Mouse (Mus musculus): ENCODE results near the gene Tspan5. TPM values are rescaled to one million over a fixed set of nuclear protein-coding genes. Genes with fewer than 3 reads are reported as not detected.

The Tspan5 gene
- polyA plus RNA-seq, 1 experiment from 2014 or later, result 24.7 TPM

DNA sequence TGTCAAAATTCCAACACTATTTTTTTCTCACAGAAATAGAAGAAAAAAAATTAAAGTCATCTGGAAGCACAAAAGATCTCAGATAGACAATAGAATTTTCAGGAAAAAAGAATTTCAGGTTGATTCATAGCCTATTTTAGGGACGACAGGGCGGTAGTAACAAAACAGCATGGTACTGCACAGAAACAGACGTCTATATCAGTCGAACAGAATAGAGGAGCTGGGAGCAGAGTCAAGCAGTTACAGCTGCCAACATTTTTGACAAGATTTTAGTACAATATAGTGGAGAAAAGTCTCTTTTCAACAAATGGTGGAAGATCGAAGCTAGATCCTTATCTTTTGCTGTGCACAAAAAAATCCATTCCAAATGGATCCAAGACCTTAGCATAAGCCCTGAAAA, 144.1 kb downstream of the Tspan5 start:
- H3K27me3 ChIP-seq (ENCODE audit: control insufficient read depth, insufficient read depth, low read depth, low read length), result no peaks in the 10 kb centered on the region
- no peak for ATAC-seq (ENCODE audit: low read depth)
- no peak overlapping the region for H3K4me2 ChIP-seq (ENCODE audit: low read depth, low read length)
- H3K36me3 ChIP-seq (ENCODE audit: control insufficient read depth, insufficient read depth, low read length), result no peaks in the 10 kb centered on the region
- H3K27ac ChIP-seq (ENCODE audit: low read length), result no peak overlapping the region
- WGBS, result 86% methylated on average over 5 of the region's 5 CpGs
- H3K4me3 ChIP-seq (ENCODE audit: low read length), result no peak overlapping the region
- H3K9ac ChIP-seq (ENCODE audit: low read length), result no peak overlapping the region
- 0 out of 2 replicates have a peak, but pooled peaks cover 4% of the 10 kb centered on the region for H3K4me1 ChIP-seq (replicated peaks; ENCODE audit: control insufficient read depth, insufficient read depth, low read length)
- H3K9me3 ChIP-seq (ENCODE audit: control insufficient read depth, low read length), result no peaks in the 10 kb centered on the region

DNA sequence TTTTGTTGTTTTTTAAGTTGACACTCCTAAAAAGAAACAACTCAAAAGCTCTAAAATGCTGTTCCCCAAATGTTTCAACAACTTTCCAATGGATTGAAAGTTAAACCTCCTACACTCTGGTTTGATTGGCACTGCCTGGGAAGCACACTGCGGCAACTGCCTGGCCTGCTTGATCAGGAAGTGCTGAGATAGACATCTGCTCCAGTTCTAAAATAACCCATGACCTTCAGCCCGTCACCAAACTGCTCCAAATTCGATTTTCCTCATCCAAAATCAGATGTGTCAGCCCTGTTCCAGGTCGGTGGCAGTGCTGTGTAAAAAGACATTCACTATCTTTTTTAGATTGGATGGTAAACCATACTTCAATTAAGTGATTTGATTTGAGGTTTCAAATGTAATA, 147.2 kb downstream of the Tspan5 start:
- no peaks in the 10 kb centered on the region for H3K27me3 ChIP-seq (ENCODE audit: control insufficient read depth, insufficient read depth, low read depth, low read length)
- no peak overlapping the region for H3K9ac ChIP-seq (ENCODE audit: low read length)
- no peak for ATAC-seq (ENCODE audit: low read depth)
- H3K4me2 ChIP-seq (ENCODE audit: low read depth, low read length), result no peak overlapping the region
- H3K4me3 ChIP-seq (ENCODE audit: low read length), result no peak overlapping the region
- H3K9me3 ChIP-seq (ENCODE audit: control insufficient read depth, low read length), result no peaks in the 10 kb centered on the region
- no peak overlapping the region for H3K27ac ChIP-seq (ENCODE audit: low read length)
- H3K4me1 ChIP-seq (replicated peaks; ENCODE audit: control insufficient read depth, insufficient read depth, low read length), result peaks cover 7% of the 10 kb centered on the region; the same call in 1 of the 2 replicates
- no peaks in the 10 kb centered on the region for H3K36me3 ChIP-seq (ENCODE audit: control insufficient read depth, insufficient read depth, low read length)
- WGBS, result 47% methylated on average over 4 of the region's 4 CpGs

DNA sequence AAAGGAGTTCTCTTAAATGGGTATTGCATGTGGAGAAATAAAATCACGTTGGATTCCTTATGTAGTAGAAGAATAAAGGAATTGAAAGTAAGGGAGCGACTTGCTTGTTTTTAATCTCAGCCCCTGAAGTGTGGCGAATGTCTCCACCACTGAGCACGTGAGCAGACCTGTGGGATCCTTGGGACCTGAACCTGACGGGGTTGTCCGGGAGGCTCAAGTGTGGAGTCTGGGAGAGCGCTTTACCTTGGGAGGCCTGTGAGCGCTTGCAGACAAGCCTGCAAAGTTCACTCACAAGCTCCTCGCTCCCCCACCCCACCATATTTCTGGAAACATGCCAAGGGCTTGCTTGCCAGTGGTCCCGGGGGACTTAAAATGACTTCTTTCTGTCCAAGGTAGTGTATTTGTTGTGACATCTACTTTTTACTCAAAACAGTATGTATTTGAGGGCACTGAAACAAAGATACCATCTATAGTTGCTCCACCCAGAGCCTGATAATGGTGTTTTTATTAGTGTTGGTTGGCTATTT, 147.8 kb downstream of the Tspan5 start:
- Histone ChIP-seq H3K4me2 (ENCODE audit: low read depth, low read length) (no peak overlapping the region), H3K36me3 (ENCODE audit: control insufficient read depth, insufficient read depth, low read length) (no peaks in the 10 kb centered on the region), H3K27ac (ENCODE audit: low read length) (no peak overlapping the region), H3K9ac (ENCODE audit: low read length) (no peak overlapping the region), H3K4me1 (replicated peaks; ENCODE audit: control insufficient read depth, insufficient read depth, low read length) (peaks cover 7% of the 10 kb centered on the region; the same call in 1 of the 2 replicates), H3K4me3 (ENCODE audit: low read length) (no peak overlapping the region), H3K27me3 (ENCODE audit: control insufficient read depth, insufficient read depth, low read depth, low read length) (no peaks in the 10 kb centered on the region), H3K9me3 (ENCODE audit: control insufficient read depth, low read length) (no peaks in the 10 kb centered on the region)
- no peak for ATAC-seq (ENCODE audit: low read depth)
- 50% methylated on average over 10 of the region's 10 CpGs for whole genome bisulfite sequencing

DNA sequence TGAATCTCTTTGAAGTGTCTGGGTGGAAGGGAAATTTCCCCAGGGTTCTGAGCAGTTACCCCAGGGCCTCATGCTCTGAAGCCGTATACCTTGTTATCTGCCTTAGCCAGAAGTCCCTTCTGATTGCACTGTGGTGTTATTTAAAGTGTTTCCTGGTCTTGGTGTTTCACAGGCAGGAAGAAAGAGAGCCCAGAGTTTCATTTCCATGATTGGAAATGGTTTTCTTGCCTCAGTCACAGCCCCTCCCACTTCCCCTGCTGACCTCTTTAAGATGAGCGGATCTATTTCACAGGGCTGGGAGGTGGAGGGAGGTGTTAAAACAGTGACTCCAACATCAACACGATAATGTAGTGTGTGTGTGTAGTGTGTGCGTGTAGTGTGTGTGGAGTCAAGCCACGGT, 151.5 kb downstream of the Tspan5 start:
- no peak overlapping the region for H3K27ac ChIP-seq (ENCODE audit: low read length)
- peaks cover 5% of the 10 kb centered on the region; the same call in 1 of the 2 replicates for H3K4me1 ChIP-seq (replicated peaks; ENCODE audit: control insufficient read depth, insufficient read depth, low read length)
- H3K36me3 ChIP-seq (ENCODE audit: control insufficient read depth, insufficient read depth, low read length), result peaks cover under 1% of the 10 kb centered on the region; the same call in 1 of the 2 replicates
- H3K4me3 ChIP-seq (ENCODE audit: low read length), result no peak overlapping the region
- ATAC-seq (ENCODE audit: low read depth), result peak; percentile 46
- no peaks in the 10 kb centered on the region for H3K9me3 ChIP-seq (ENCODE audit: control insufficient read depth, low read length)
- no peak overlapping the region for H3K4me2 ChIP-seq (ENCODE audit: low read depth, low read length)
- WGBS, result 33% methylated on average over 5 of the region's 5 CpGs
- no peak overlapping the region for H3K9ac ChIP-seq (ENCODE audit: low read length)
- H3K27me3 ChIP-seq (ENCODE audit: control insufficient read depth, insufficient read depth, low read depth, low read length), result no peaks in the 10 kb centered on the region

DNA sequence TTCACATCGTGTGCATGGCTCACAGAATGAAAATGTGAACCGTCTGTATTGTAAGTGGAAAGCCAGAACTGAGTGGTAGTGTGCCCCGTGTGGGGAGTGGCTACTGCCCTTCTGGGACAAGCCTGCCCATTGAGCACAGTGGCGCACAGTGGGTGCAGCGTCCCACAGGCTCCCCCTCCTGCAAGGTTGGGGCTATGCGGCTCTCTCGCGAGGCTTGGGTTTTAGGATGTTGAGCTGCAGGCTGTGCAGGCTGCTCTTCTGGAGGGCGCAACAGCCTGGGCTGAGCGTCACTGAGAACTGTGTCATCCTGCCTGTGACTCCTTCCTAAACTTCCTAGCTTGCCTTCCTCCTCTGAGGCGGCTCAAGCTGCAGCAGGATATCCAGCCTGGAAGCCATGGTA, 155.5 kb downstream of the Tspan5 start:
- no peak overlapping the region for H3K4me3 ChIP-seq (ENCODE audit: low read length)
- WGBS, result 85% methylated on average over 11 of the region's 11 CpGs
- H3K27ac ChIP-seq (ENCODE audit: low read length), result no peak overlapping the region
- H3K36me3 ChIP-seq (ENCODE audit: control insufficient read depth, insufficient read depth, low read length), result peaks cover 3% of the 10 kb centered on the region
- no peaks in the 10 kb centered on the region for H3K9me3 ChIP-seq (ENCODE audit: control insufficient read depth, low read length)
- H3K27me3 ChIP-seq (ENCODE audit: control insufficient read depth, insufficient read depth, low read depth, low read length), result no peaks in the 10 kb centered on the region
- ATAC-seq (ENCODE audit: low read depth), result no peak
- no peak overlapping the region for H3K9ac ChIP-seq (ENCODE audit: low read length)
- peaks cover 3% of the 10 kb centered on the region; the same call in 1 of the 2 replicates for H3K4me1 ChIP-seq (replicated peaks; ENCODE audit: control insufficient read depth, insufficient read depth, low read length)
- H3K4me2 ChIP-seq (ENCODE audit: low read depth, low read length), result no peak overlapping the region

DNA sequence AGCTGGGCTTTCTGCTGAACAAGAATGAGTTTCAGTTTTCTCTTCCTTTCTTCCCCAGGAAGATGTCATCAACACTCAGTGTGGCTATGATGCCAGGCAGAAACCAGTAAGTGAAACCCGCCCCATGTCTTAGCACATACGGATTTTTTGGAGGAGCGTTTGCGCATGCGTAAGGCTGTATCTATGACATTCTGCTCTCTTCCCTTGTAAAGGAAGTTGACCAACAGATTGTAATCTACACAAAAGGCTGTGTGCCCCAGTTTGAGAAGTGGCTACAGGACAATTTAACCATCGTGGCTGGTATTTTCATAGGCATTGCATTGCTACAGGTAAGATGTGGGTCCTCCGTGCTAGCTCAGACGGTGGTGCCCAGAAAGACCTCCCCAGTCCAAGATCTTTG, 156.1 kb downstream of the Tspan5 start:
- H3K9ac ChIP-seq (ENCODE audit: low read length), result no peak overlapping the region
- peaks cover 3% of the 10 kb centered on the region for H3K36me3 ChIP-seq (ENCODE audit: control insufficient read depth, insufficient read depth, low read length)
- H3K4me1 ChIP-seq (replicated peaks; ENCODE audit: control insufficient read depth, insufficient read depth, low read length), result peaks cover 3% of the 10 kb centered on the region; the same call in 1 of the 2 replicates
- no peaks in the 10 kb centered on the region for H3K9me3 ChIP-seq (ENCODE audit: control insufficient read depth, low read length)
- no peak for ATAC-seq (ENCODE audit: low read depth)
- no peak overlapping the region for H3K27ac ChIP-seq (ENCODE audit: low read length)
- no peak overlapping the region for H3K4me3 ChIP-seq (ENCODE audit: low read length)
- no peak overlapping the region for H3K4me2 ChIP-seq (ENCODE audit: low read depth, low read length)
- no peaks in the 10 kb centered on the region for H3K27me3 ChIP-seq (ENCODE audit: control insufficient read depth, insufficient read depth, low read depth, low read length)
- 91% methylated on average over 8 of the region's 8 CpGs for WGBS

DNA sequence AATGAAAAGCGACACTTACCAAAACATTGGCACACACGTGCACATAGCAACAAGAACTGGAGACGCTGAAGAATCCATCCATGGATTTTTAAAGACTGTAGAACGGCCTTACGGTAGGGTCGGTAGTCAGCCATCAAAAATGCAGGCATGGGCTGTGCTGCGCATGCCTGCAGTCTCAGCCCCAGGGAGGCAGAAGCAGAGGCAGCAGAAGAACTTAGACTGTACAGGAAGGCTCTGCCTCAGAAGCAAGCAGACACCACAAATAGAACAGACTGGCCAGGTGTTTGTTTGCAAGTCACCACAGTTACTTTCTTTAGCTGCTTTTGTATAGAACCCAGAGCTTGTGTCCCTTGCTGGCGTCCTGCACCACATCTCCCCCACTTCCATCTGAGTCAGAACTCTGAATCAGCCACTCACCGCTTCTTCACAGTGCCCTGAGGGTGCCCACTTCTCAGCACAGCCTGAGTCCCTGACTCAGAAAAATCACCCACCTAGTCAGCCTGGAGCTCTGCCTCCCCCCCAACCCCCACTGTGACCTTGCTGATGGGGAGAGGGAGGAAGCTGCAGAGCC, 158.7 kb downstream of the Tspan5 start:
- no peaks in the 10 kb centered on the region for H3K27me3 ChIP-seq (ENCODE audit: control insufficient read depth, insufficient read depth, low read depth, low read length)
- H3K27ac ChIP-seq (ENCODE audit: low read length), result no peak overlapping the region
- no peak overlapping the region for H3K9ac ChIP-seq (ENCODE audit: low read length)
- peaks cover 3% of the 10 kb centered on the region for H3K4me1 ChIP-seq (replicated peaks; ENCODE audit: control insufficient read depth, insufficient read depth, low read length)
- H3K4me3 ChIP-seq (ENCODE audit: low read length), result no peak overlapping the region
- no peak overlapping the region for H3K4me2 ChIP-seq (ENCODE audit: low read depth, low read length)
- 83% methylated on average over 9 of the region's 9 CpGs for WGBS
- H3K9me3 ChIP-seq (ENCODE audit: control insufficient read depth, low read length), result no peaks in the 10 kb centered on the region
- peaks cover 3% of the 10 kb centered on the region for H3K36me3 ChIP-seq (ENCODE audit: control insufficient read depth, insufficient read depth, low read length)
- no peak for ATAC-seq (ENCODE audit: low read depth)

DNA sequence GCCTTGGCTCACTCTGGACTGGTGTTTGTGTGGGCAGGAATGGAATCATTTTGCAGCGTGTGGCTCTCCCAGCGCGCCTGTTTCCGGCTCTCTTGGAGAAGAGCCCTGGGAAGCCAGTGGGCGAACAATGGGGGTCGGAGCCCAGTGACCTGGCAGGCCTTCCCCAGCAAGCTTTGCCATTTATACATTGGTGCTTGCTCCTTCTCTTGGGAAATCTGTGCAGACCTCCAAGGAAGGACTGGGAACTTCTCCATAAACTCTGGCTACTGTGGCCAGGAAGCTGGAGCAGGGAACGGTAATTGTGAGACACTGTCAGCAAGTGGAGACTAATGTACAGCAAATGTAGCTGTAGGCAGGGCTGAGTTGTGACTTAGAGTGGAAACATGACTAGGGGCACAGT, 163.7 kb downstream of the Tspan5 start:
- 35% methylated on average over 7 of the region's 7 CpGs for WGBS
- Histone ChIP-seq H3K27me3 (ENCODE audit: control insufficient read depth, insufficient read depth, low read depth, low read length) (no peaks in the 10 kb centered on the region), H3K36me3 (ENCODE audit: control insufficient read depth, insufficient read depth, low read length) (no peaks in the 10 kb centered on the region; the same call in 1 of the 2 replicates), H3K4me2 (ENCODE audit: low read depth, low read length) (no peak overlapping the region), H3K4me3 (ENCODE audit: low read length) (no peak overlapping the region), H3K27ac (ENCODE audit: low read length) (peak overlapping the region; percentile 79), H3K4me1 (replicated peaks; ENCODE audit: control insufficient read depth, insufficient read depth, low read length) (peaks cover 9% of the 10 kb centered on the region), H3K9me3 (ENCODE audit: control insufficient read depth, low read length) (no peaks in the 10 kb centered on the region), H3K9ac (ENCODE audit: low read length) (0 out of 2 replicates have a peak overlapping the region, but pooled peaks have one; percentile 10)
- ATAC-seq (ENCODE audit: low read depth), result peak; percentile 80

DNA sequence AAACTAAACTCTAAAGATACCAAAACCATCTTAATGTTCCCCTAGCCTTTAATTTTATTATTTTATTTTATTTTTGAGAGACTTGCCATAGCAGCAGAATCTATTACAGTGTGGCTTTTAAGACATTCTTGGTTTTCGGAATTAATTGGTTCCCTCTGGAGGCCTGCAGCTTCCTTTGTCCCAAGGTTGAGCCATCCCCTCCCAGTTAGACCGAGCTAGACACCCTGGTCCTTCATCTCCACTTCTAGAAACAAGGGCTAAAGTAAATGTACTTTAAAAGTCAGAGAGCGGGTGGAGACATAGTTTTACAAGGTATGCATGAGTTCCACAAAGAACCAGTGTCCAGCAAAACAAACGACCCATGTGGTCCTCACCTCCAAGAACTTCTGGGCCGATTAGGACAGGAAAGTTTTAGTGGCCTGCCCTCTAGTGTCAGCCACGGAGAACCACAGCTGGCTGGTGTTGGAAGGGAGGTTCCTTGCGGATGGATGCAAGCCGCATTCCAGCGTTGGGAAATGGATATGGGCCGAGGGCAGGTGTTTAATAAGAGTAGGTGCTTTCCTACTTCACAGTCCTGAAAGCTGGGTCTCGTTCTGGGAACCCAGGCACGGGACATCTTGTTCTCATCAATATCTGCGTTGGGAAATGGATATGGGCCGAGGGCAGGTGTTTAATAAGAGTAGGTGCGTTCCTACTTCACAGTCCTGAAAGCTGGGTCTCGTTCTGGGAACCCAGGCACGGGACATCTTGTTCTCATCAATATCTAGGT, 164.3 kb downstream of the Tspan5 start:
- no peak overlapping the region for H3K4me2 ChIP-seq (ENCODE audit: low read depth, low read length)
- peaks cover 9% of the 10 kb centered on the region for H3K4me1 ChIP-seq (replicated peaks; ENCODE audit: control insufficient read depth, insufficient read depth, low read length)
- no peaks in the 10 kb centered on the region; the same call in 1 of the 2 replicates for H3K36me3 ChIP-seq (ENCODE audit: control insufficient read depth, insufficient read depth, low read length)
- ATAC-seq (ENCODE audit: low read depth), result peak; percentile 87
- H3K9ac ChIP-seq (ENCODE audit: low read length), result no peak overlapping the region
- no peaks in the 10 kb centered on the region for H3K27me3 ChIP-seq (ENCODE audit: control insufficient read depth, insufficient read depth, low read depth, low read length)
- peak overlapping the region; percentile 79 for H3K27ac ChIP-seq (ENCODE audit: low read length)
- no peaks in the 10 kb centered on the region for H3K9me3 ChIP-seq (ENCODE audit: control insufficient read depth, low read length)
- H3K4me3 ChIP-seq (ENCODE audit: low read length), result no peak overlapping the region
- 29% methylated on average over 17 of the region's 17 CpGs for WGBS
